Mouse (Mus musculus) T-cell, adult 2 months (primary cell): ENCODE results near the gene Esrrg.

Experiments
- DNase-seq: peaks from one replicate; pipeline ENCODE4 v3.0.0; 2022; ENCODE audit warnings: low spot score

Gene Esrrg

GRCm38 (mm10) chr1:187649871-187650270 is 41.3 kb downstream of the Esrrg start:
- DNase-seq, result no peak

DNA sequence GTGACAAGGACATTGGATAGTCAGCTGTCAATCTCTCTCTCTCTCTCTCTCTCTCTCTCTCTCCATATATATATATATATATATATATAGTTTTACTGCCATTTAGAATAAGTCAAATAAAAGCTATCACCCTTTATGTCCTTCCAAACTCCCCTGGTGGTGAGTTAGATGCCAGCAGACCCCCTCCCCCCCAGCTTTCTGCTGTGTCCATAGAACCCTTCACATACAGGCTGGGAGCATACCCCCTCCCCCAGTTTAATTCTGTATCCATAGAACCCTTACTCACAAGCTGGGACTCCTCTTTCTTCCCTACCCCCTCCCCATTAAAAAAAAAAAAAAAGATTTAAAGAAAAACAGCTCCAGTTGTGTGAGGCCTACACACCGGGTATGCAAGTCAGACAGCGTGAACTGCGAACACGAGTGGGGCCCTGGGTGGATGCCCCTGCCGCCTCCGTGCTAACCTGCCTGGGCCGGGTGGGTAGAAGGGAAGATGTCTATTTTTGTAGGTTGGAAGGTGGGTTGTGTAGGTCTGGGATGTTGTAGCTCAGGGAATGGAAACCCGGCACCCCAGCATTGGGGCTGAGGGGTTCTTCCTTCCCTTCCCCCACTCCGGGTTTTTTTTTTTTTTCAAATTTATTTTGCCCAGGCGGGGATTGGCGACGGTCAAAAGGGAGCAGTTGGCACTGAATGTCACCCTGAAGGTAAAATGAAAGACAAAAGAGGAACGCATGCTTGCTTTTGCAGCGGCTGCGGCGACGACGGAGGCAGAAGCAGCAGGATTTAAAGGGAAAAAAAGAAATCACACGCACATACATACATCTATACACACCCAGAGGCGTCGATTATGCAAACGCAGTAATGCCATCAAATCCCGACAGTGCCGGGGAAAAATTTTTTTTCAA is 42.4 kb downstream of the Esrrg start:
- no peak for DNase-seq

DNA sequence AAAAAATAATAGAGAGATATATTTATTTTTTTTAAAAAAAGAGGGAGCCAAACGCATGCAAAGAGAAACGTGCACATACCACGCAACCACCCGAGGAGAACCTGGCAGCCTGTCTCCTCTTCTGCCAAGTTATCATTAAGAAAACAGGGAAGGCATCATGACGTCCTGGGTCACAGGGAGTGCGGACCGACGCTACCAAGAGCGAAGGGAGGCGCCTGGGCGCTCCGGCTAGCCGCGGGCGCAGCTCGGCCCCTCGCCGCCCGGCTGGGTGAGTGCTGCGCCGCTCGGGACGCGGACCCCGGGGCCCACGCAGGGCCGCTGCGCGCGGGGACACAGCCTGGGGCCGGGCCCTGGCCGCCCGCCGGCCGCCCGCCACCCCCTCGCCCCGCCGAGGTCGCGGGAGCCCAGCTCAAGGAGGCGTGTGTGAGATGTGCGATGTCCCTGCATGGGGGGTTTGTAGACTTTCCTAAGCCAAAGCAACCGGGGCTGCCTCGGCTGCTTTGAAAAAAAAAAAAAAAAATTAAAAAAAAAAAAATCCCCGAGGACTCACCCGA is 43.2 kb downstream of the Esrrg start:
- no peak for DNase-seq

DNA sequence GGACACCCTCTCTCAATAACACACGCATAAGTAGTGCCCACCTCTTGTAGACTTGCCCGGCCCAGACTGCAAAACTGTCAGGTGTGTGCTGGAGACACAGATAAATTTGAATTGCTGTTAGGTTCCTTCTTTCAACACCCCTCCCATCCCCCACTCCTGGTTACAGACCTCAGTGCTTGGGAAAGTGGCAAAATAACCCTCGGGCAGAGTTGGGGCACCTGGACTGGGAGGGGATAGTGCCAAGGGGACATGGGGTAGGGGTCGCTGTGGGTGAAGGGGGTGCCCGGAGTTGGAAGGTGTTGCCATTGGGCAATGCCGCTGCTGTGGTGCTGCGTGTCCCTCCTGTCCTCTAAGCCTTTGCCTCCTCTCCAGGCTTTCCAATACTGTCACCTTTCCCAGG is 43.9 kb downstream of the Esrrg start:
- DNase-seq, result no peak

- no peak for DNase-seq
Measured at GRCm38 (mm10) chr1:187653390-187653789, 44.8 kb downstream of the Esrrg start.

- no peak for DNase-seq
Measured at GRCm38 (mm10) chr1:187660963-187661362, 52.4 kb downstream of the Esrrg start.

DNA sequence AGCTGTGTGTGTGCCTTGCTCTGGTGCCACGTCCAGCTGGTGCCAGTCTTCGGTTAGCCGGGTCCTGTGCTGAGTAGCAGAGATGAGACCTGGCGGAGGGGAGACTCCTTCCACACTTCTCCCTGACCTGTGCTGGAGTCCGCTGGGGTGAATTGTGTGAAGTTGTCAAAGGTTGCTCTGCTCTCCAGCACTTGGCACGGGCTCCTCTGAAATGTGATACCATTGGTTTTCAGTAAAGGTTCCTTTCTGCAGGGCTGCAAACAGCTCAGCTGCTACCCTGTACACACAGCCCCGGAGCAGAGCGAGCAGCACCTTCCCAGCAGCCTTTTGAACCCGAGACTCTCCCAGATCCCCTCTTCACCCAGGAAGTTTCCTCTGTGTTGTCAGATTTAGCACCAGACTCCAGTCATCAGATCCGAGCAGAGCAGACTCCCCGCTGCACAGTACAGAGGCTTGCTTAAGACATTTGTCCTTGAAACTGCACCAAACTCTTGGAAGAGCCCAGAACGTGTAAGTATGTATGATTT is 53.6 kb downstream of the Esrrg start:
- DNase-seq, result no peak

DNA sequence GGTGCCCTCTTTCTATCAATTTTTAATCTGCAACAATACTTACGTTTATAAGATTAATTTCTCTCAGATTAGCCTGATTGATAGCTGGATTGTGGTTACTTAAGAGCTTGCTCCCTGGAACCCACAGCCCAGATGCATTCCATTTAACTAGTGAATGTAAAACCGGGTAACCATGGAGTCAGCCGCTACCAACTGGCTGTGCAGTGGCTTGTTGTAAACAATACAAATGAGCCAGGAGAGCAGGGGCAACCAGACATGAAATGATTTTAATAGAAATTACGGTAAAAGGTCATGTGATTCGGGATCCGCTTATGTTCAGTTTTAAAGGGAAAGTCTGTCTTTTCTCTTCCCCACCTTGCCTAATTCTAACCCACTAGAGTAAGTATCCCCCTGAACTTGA is 54.8 kb downstream of the Esrrg start:
- no peak for DNase-seq

DNA sequence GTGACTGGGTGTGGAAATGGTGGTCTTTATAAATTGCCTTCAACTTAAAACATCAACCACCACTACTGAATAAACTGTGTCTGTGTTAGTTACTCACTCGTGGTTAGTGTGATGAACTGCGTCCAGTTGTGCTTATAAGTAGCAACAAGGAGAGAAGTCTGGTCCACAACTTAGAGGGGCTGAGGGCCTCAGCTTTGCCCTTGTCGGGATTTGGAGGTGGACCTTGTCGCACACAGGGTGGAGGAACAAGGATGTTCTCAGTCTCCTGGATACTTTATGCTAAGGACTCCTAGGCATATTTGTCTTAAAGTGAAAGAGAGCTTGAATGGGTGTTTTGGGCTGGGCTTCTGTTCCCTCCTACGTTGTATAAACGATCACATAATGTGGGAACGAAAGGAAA is 55.7 kb downstream of the Esrrg start:
- no peak for DNase-seq

DNA sequence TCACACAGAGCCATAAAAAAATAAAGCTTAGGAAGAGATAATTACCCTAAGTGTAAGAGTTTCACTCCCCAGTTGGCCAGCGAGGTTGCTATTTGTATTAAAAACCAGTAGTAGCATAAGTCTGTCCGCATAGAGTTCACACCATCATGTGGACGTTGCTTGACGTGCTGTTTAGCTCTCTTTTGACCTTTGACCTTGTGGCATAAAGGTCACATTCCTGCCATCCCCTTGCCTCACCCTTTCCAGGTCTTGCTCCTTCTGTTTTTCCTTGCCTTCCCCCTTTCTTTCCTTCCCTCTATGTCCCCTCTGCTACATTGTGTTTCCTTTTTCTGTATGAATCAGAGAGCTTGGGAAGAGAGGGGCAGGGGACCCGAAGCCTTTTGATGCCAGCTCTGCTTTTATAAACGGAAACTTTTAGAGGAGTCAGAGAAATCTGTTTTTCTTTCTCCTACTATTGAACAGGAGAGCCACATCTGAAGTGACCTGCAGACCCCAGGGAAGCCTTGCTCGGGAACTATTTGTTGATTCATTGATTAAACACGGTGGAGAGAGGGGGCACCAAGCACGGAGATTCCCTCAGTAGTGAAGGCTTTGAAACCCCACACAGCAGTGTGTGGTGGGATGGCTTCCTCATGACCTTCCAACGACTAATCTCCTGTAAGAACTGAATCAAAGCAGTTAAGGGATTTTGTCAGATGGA is 57.5 kb downstream of the Esrrg start:
- DNase-seq, result no peak

GRCm38 (mm10) chr1:187669746-187670145 is 61.2 kb downstream of the Esrrg start:
- no peak for DNase-seq

DNA sequence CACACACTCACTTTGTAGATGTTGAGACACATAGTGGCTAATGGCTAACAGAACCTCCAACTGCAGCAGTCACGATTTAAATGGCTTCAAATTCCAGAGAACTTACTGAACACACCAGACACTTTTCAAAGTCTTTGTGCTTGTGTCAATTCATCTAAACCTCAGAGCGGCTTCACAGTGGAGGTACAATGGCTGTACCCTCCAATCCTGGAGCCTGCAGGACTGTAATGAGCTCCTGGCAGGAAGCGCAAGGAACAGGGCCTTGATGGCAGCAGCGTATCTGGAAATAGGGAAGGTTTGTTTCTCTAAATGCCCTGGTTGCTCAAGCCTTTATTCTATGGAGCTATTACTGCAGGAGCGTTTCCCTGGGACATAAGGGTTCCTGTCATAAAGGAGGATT is 63.9 kb downstream of the Esrrg start:
- DNase-seq, result no peak

DNA sequence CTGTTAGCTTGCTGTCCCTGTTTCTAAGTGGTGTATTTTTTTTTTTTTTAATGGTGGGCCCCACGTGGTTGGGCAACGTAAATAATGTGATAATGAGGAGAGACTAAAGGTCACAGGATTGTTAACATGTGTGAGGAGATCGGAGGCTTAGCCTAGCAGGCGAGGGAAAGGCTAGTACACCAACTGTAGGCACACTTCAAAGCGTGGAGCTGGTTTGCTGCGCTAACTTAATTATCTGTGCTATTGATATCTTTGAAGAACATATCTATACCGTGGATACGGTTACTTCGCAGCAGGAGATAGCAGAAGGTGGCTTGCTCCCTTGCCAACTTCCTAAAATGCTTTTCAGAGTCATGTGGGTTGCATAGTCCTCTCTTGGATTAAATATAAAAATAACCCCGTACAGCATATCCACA is 66.2 kb downstream of the Esrrg start:
- DNase-seq, result no peak

- DNase-seq, result no peak
Measured at GRCm38 (mm10) chr1:187676626-187677025, 68.0 kb downstream of the Esrrg start.

- DNase-seq, result no peak
Measured at GRCm38 (mm10) chr1:187679246-187679645, 70.7 kb downstream of the Esrrg start.

DNA sequence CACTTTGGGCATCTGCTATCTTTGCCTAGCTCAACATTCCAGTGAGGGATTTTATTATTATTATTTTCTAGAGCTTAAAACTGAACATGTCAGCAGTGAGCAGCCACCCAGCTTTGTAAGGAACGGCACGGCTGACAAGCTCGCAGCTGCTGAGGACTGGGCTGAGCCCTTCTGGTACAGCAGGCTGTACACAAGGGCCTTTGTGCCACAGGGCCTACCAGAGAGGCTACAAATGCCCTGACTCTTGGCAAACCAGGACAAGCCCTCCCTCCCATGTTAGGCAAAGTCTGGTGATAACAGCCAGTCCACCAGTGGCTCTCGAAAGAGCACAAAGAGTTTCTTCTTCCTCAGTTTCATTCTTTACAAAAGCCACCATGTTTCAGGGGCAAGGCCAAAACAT is 75.9 kb downstream of the Esrrg start:
- no peak for DNase-seq

GRCm38 (mm10) chr1:187691846-187692525 is 83.4 kb downstream of the Esrrg start:
- DNase-seq, result no peak

DNA sequence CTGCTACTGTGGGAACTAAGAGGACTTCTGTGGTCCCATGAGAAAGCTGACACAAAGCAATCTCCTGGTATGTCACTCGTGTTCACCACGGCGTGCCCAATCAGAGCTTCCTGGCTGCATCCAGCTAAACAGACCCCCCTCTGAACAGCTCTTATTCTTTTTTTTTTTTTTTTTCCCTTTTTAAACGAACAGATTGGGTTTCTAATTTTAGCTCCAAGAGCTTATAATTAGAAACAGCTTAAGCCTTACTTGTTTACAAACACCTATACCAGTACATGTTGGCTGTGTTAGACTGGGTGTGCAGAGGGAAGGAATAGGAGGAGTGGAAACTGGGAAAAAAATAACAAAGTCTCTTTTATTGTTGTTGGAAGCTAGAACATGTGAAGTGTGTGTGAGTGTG is 86.3 kb downstream of the Esrrg start:
- DNase-seq, result no peak

GRCm38 (mm10) chr1:187698201-187698600 is 89.6 kb downstream of the Esrrg start:
- DNase-seq, result no peak

- no peak for DNase-seq
Measured at GRCm38 (mm10) chr1:187700963-187701362, 92.4 kb downstream of the Esrrg start.

DNA sequence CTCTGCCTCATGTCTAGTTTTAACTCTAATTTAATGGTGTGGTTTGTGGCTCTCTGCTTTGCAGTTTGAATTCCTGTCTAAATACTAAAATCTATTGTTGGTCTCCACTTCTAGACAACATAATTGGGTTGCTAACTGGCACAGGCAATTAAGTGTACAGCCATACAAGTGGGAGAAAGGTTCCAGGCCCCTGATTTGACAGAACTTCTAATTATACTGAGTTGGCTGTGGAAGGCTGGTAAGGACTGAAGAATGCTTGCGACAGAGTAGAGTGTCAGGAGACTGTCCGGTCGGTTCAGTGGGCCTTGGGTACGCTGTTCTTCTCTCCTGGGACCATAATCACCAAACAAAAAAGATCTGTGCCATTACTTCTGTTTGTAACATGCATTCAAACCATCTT is 96.3 kb downstream of the Esrrg start:
- no peak for DNase-seq

- no peak for DNase-seq
Measured at GRCm38 (mm10) chr1:187705348-187705747, 96.8 kb downstream of the Esrrg start.
